In genomic region chr2:134654668-134655067, GRCm38 (mm10) we compare ENCODE assay signal across 35 mouse cellular contexts.
"Had no signal": no experiment of that assay in that cellular context is flagged by ENCODE, and none has a peak within 500 bp of the region (broad histone marks: within the 10 kb centered on the region; RNA-seq: fewer than 3 reads in every experiment).

No protein-coding gene starts in this region.

- H3K9me3 ChIP-seq: heart, embryonic 10.5 days; heart, embryonic 13.5 days; heart, embryonic 15.5 days; hindbrain, embryonic 10.5 days; hindbrain, embryonic 12.5 days; hindbrain, embryonic 13.5 days; hindbrain, embryonic 15.5 days; intestine, embryonic 15.5 days; kidney, embryonic 15.5 days had no signal

- H3K27ac ChIP-seq: heart, embryonic 10.5 days; heart, embryonic 13.5 days; heart, embryonic 15.5 days; hindbrain, embryonic 10.5 days; hindbrain, embryonic 12.5 days; hindbrain, embryonic 13.5 days; hindbrain, embryonic 14.5 days; hindbrain, embryonic 15.5 days; hindbrain, postnatal 0 days; intestine, embryonic 15.5 days; kidney, embryonic 15.5 days; kidney, postnatal 0 days; layer of hippocampus, adult 2 months had no signal

- ATAC-seq: hindbrain, embryonic 16.5 days; hindbrain, postnatal 0 days; inflammation-experienced regulatory T-cells, adult 6 months; intestine, embryonic 15.5 days; intestine, embryonic 16.5 days; intestine, postnatal 0 days had no signal

- H3K4me1 ChIP-seq: heart, embryonic 10.5 days; heart, embryonic 12.5 days; heart, embryonic 13.5 days; heart, embryonic 15.5 days; hindbrain, embryonic 12.5 days; hindbrain, embryonic 13.5 days; hindbrain, embryonic 15.5 days; kidney, embryonic 15.5 days had no signal

- DNase-seq: heart, postnatal 10 days; heart, postnatal 14 days; heart, postnatal 36 days; heart, postnatal 4 days; kidney, adult 11 months; kidney, adult 18-20 months; kidney, adult 2 months; kidney, adult 8-10 months; kidney, adult 9 months; kidney, postnatal 10 days; kidney, postnatal 14 days; kidney, postnatal 25 days; kidney, postnatal 36 days; kidney, postnatal 4 days; layer of hippocampus, adult 9-11 months; layer of hippocampus, postnatal 36 days had no signal

- H3K9ac ChIP-seq: heart, embryonic 12.5 days; heart, embryonic 13.5 days; heart, embryonic 15.5 days; hindbrain, embryonic 12.5 days; hindbrain, embryonic 13.5 days; hindbrain, embryonic 14.5 days; hindbrain, embryonic 15.5 days; intestine, embryonic 15.5 days; kidney, embryonic 15.5 days had no signal

- H3K4me2 ChIP-seq: heart, embryonic 11.5 days; heart, embryonic 12.5 days; heart, embryonic 13.5 days; heart, embryonic 15.5 days; hindbrain, embryonic 12.5 days; hindbrain, embryonic 13.5 days; hindbrain, embryonic 14.5 days; hindbrain, embryonic 15.5 days; intestine, embryonic 15.5 days; kidney, embryonic 15.5 days had no signal

- H3K4me3 ChIP-seq: heart, embryonic 10.5 days; heart, embryonic 12.5 days; heart, embryonic 13.5 days; heart, embryonic 15.5 days; hindbrain, embryonic 10.5 days; hindbrain, embryonic 12.5 days; hindbrain, embryonic 13.5 days; hindbrain, embryonic 15.5 days; intestine, embryonic 15.5 days; kidney, embryonic 15.5 days; layer of hippocampus, adult 2 months had no signal

- H3K36me3 ChIP-seq: heart, embryonic 10.5 days; heart, embryonic 12.5 days; heart, embryonic 13.5 days; heart, embryonic 15.5 days; hindbrain, embryonic 10.5 days; hindbrain, embryonic 12.5 days; hindbrain, embryonic 13.5 days; hindbrain, embryonic 15.5 days; intestine, embryonic 15.5 days; kidney, embryonic 15.5 days had no signal

- H3K27me3 ChIP-seq: heart, embryonic 12.5 days; heart, embryonic 13.5 days; heart, embryonic 15.5 days; hindbrain, embryonic 12.5 days; hindbrain, embryonic 13.5 days; hindbrain, embryonic 15.5 days; intestine, embryonic 15.5 days; kidney, embryonic 15.5 days had no signal
